Mouse (Mus musculus) liver, embryonic 11.5 days (tissue): Measurements from ENCODE around the gene Nup35. TPM values are rescaled to one million over a fixed set of nuclear protein-coding genes. Genes with fewer than 3 reads are reported as not detected.

Experiments
- ATAC-seq: fragments of 200-750 bp; cut with Nextera tagmentation; replicated peaks from 2 replicates; pipeline ENCODE4 v1.8.0; 2017; ENCODE audit warnings: moderate number of reproducible peaks, mild to moderate bottlenecking, moderate TSS enrichment, moderate library complexity; ENCODE audit not compliant: low FRiP score
- DNase-seq: peaks from one replicate; pipeline ENCODE4 v3.0.0-alpha.2; 2017; ENCODE audit warnings: low spot score
- H3K27ac ChIP-seq: fragments of 300-500 bp; sonication (generic); 2 replicates; pipeline ENCODE4 v1.5.1; 2014; ENCODE audit warnings: mild to moderate bottlenecking, low read depth, low read length, control low read depth
- H3K27me3 ChIP-seq: fragments of 300-500 bp; sonication (generic); replicated peaks from 2 replicates; pipeline ENCODE4 v1.6.1; 2014; ENCODE audit warnings: low read length, mixed read lengths; ENCODE audit not compliant: control insufficient read depth, insufficient read depth
- H3K36me3 ChIP-seq: fragments of 300-500 bp; sonication (generic); 2 replicates; pipeline ENCODE4 v1.6.1; 2014; ENCODE audit warnings: mild to moderate bottlenecking, low read length, moderate library complexity, mixed read lengths; ENCODE audit not compliant: control insufficient read depth, insufficient read depth
- H3K4me1 ChIP-seq: fragments of 300-500 bp; sonication (generic); replicated peaks from 2 replicates; pipeline ENCODE4 v1.6.1; 2014; ENCODE audit warnings: low read length, mixed read lengths; ENCODE audit not compliant: control insufficient read depth, insufficient read depth
- H3K4me2 ChIP-seq: fragments of 300-500 bp; sonication (generic); 2 replicates; pipeline ENCODE4 v1.6.1; 2014; ENCODE audit warnings: mild to moderate bottlenecking, control low read depth, moderate library complexity
- H3K4me3 ChIP-seq: fragments of 300-500 bp; sonication (generic); 2 replicates; pipeline ENCODE4 v1.5.1; 2014; ENCODE audit warnings: low read depth, low read length, control low read depth
- H3K9ac ChIP-seq: fragments of 300-500 bp; sonication (generic); 2 replicates; pipeline ENCODE4 v1.6.1; 2014; ENCODE audit warnings: low read depth, low read length, control low read depth
- H3K9me3 ChIP-seq: fragments of 300-500 bp; sonication (generic); 2 replicates; pipeline ENCODE4 v1.6.1; 2016; ENCODE audit warnings: low read length, inconsistent platforms, mixed read lengths; ENCODE audit not compliant: control insufficient read depth
- WGBS: fragments of 180-500 bp; shearing (Covaris S2); extraction: QIAGEN DNeasy Blood & Tissue Kit; methylation state at CpG from one replicate; pipeline ENCODE4 v1.1.7; 2014; 5-methylcytosine and 5-hydroxymethylcytosine counted together
- polyA plus RNA-seq: library from polyadenylated mRNA; unstranded; fragments of >200 nt; fragmentation: Nextera tagmentation; extraction: Ambion mirVana; gene quantifications from 2 replicates; pipeline ENCODE4 v1.2.1, GENCODE M21; 2014

Gene Nup35
- polyA plus RNA-seq, 1 experiment from 2014 or later = 71.3 TPM

DNA sequence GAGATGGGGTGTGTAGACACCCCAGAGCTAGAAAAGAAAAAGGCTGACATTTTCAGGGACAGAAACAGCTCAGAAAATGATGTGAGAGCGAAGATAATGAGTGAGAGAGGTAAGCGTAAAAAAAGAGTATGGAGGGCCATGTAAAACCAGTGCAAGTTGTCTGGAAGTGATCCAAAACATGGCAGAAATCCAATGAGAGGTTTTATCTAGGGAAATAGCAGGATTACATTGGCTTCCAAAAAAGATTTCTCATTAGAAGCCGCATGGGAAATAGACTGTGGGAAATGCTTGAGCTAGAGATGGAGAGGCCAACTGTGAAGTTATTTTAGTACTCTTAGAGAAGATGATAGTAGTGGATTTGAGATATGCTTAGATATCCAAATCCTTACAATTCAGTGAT is 4.9 kb downstream of the Nup35 start:
- no peak for ATAC-seq
- DNase-seq = no peak
- H3K27ac ChIP-seq = no peak overlapping the region
- no peaks in the 10 kb centered on the region for H3K27me3 ChIP-seq
- no peak overlapping the region for H3K4me3 ChIP-seq
- 93% methylated on average over 3 of the region's 3 CpGs for WGBS
- H3K4me2 ChIP-seq = no peak overlapping the region
- no peaks in the 10 kb centered on the region for H3K9me3 ChIP-seq
- peaks cover 12% of the 10 kb centered on the region; the same call in 1 of the 2 replicates for H3K36me3 ChIP-seq
- H3K4me1 ChIP-seq = no peaks in the 10 kb centered on the region
- no peak overlapping the region for H3K9ac ChIP-seq

DNA sequence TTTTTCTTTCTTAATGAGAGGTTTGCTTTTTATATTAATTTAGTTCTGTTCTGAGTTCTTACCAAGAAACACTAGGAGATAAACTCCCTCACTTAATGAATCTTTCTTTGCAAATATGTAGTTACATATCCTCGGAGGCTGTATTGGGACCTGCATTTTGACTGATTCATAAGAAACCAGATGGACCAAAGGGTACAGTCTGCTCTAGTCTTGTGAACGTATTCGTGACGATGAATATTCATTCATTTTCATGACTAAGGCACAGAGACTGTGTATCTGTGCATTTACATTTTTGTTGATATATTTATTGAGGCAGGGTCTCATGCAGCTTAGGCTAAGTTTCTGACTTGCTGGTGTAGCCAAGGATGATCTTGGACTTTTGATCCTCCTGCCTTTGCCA is 7.5 kb downstream of the Nup35 start:
- Histone ChIP-seq H3K9ac (no peak overlapping the region), H3K4me3 (no peak overlapping the region), H3K27me3 (no peaks in the 10 kb centered on the region), H3K27ac (no peak overlapping the region), H3K4me2 (no peak overlapping the region), H3K9me3 (no peaks in the 10 kb centered on the region), H3K4me1 (no peaks in the 10 kb centered on the region), H3K36me3 (peaks cover 12% of the 10 kb centered on the region; the same call in 1 of the 2 replicates)
- no peak for ATAC-seq
- DNase-seq = no peak
- WGBS = 94% methylated on average over 4 of the region's 4 CpGs

DNA sequence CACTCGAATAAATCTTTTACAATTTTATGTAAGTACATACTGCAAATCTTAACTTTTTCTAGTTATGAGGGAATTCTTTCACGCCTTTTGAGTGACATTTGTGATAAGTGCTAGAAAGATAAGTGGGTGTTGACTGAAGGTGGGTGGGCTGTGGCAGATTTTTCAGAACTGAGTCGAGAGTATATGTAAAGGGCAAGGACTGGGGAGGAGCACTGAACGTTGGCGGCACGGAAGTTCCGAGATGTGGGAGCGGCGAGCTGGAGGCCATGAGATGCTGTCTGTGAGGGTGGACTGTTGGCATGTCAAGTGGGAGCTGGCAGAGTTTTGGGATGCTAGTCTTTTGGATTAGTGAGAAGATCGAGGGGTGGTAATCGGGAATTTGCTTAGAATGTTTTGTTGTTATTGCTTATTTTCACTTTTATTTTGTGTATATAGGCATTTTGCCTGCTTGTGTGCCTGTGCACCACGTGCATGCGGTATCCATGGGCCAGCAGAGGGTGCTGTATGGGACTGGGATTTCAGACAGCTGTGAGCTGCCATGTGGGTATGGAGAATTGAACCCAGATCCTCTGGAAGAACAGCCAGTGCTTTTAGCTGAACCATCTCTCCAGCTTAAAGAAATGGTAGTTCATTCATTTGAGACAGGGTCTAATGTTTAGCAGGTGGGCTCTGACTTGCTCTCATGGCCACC is 15.4 kb downstream of the Nup35 start:
- Histone ChIP-seq H3K27me3 (no peaks in the 10 kb centered on the region), H3K4me2 (no peak overlapping the region), H3K9me3 (no peaks in the 10 kb centered on the region), H3K36me3 (no peaks in the 10 kb centered on the region), H3K27ac (no peak overlapping the region), H3K9ac (no peak overlapping the region), H3K4me1 (no peaks in the 10 kb centered on the region), H3K4me3 (no peak overlapping the region)
- DNase-seq (no peak), ATAC-seq (no peak)
- 84% methylated on average over 13 of the region's 13 CpGs for WGBS

DNA sequence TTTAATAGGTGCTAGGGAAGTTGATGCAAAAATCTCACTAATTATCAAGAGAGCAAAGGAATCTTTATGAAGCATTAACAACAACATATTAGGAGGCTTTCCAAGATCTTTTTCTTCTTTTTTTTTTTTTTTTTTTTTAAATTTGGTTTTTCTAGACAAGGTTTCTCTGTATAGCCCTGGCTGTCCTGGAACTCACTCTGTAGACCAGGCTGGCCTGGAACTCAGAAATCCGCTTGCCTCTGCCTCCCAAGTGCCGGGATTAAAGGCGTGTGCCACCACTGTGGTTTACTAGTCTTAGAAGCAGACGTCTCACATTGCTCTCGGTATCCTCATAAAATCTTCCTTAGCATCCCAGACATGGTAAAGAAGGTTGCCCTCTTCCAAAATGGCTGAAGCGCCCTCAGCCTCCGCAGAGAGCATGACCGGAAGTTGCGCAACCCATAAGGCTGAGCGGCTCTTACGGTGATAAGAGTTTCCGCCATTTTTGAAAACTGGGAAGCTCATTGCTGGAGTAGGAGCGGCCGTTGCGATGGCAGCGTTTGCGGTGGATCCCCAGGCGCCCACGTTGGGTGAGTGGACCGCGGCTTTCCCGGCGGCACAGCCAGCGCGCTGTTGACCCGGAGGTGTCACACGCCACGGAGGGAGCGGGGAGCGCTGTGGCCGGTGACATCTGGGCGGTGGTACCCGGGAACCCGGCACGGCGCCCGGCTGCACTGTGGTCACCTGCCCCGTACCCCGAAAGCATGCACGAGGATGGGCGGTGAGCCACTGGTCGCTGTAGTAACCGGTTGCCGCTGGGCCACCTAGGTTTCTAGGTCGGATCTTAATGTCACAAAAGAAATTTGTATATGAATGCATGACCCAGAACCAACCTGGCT is 21.6 kb downstream of the Nup35 start:
- peak; percentile 86 for DNase-seq
- H3K4me1 ChIP-seq = peaks cover 6% of the 10 kb centered on the region
- peak overlapping the region; percentile 75 for H3K27ac ChIP-seq
- no peaks in the 10 kb centered on the region for H3K9me3 ChIP-seq
- H3K27me3 ChIP-seq = no peaks in the 10 kb centered on the region
- ATAC-seq = peak; percentile 96
- H3K9ac ChIP-seq = peak overlapping the region; percentile 80
- H3K4me2 ChIP-seq = peak overlapping the region; percentile 70
- WGBS = under 1% methylated on average over 45 of the region's 45 CpGs
- H3K4me3 ChIP-seq = peak overlapping the region; percentile 80
- H3K36me3 ChIP-seq = peaks cover 6% of the 10 kb centered on the region

DNA sequence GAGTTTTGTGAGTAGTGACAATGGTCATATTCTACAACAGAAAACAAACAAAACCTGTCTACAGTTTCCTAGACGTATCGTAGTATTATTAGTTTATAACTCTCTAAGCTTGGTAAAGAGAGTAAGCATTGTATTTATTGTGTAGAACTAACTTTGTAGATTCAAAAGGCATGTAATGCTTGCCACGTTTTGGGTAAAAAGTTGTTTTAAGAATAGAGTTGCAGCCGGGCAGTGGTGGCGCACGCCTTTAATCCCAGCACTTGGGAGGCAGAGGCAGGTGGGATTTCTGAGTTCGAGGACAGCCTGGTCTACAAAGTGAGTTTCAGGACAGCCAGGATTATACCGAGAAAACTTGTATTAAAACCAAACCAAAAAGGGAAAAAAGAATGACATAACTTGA is 22.4 kb downstream of the Nup35 start:
- H3K9ac ChIP-seq = peak overlapping the region; percentile 80
- no peaks in the 10 kb centered on the region for H3K9me3 ChIP-seq
- H3K36me3 ChIP-seq = peaks cover 6% of the 10 kb centered on the region
- no peak overlapping the region for H3K27ac ChIP-seq
- H3K4me3 ChIP-seq = peak overlapping the region; percentile 80
- H3K27me3 ChIP-seq = no peaks in the 10 kb centered on the region
- 8% methylated on average over 8 of the region's 8 CpGs for WGBS
- peak overlapping the region; percentile 70 for H3K4me2 ChIP-seq
- DNase-seq (no peak), ATAC-seq (no peak)
- H3K4me1 ChIP-seq = peaks cover 6% of the 10 kb centered on the region

DNA sequence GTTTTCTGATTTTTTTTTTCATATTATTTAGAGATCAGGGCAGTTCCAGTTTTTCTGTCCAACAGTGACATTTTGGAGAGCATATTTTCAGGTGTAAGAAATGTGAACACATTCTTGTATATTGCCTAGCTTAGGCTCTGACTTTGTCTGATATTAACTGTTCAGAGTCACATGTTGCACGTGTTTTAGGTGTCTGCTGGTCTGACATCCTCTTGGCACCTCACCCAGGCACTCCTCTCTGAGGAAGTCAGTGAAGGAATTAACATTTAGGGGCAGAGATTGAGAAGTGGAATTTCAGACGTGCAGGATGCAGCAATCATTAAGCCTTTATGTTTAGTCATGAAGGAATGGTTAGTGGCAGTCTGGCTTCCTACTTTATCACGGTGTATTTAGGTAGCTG is 22.8 kb downstream of the Nup35 start:
- H3K9ac ChIP-seq = peak overlapping the region; percentile 41; the same call in 1 of the 2 replicates
- 41% methylated on average over 3 of the region's 3 CpGs for WGBS
- peak overlapping the region; percentile 80 for H3K4me3 ChIP-seq

DNA sequence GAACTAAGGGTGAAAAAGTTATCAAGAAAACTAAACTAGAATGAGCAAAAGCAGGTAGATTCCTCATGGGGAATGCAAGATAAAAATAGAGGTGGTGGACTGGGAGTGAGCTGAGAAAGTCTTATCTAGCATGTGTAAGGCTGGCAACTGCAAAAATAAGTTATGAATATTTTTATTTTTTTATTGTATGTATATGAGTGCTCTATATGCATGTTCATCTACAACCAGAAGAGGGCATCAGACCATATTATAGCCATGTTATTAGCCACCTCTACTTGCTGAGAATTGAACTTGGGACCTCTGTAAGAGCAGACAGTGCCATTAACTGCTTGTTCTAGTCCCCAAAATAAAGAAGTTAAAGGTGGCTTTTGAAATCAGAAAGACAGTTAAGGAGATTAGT is 44.4 kb downstream of the Nup35 start:
- DNase-seq (no peak), ATAC-seq (peak; percentile 39; the same call in 1 of the 2 replicates)
- H3K27me3 ChIP-seq = no peaks in the 10 kb centered on the region
- H3K36me3 ChIP-seq = peaks cover 7% of the 10 kb centered on the region; the same call in 1 of the 2 replicates
- no peak overlapping the region for H3K27ac ChIP-seq
- H3K9ac ChIP-seq = no peak overlapping the region
- no peaks in the 10 kb centered on the region for H3K4me1 ChIP-seq
- H3K4me3 ChIP-seq = no peak overlapping the region
- no peak overlapping the region for H3K4me2 ChIP-seq
- no peaks in the 10 kb centered on the region for H3K9me3 ChIP-seq

More for the DNA sequence above, 22.8 kb downstream of the Nup35 start:
- H3K27ac ChIP-seq = no peak overlapping the region
- H3K4me1 ChIP-seq = peaks cover 6% of the 10 kb centered on the region
- H3K9me3 ChIP-seq = no peaks in the 10 kb centered on the region
- no peaks in the 10 kb centered on the region for H3K27me3 ChIP-seq
- DNase-seq (no peak), ATAC-seq (no peak)
- H3K36me3 ChIP-seq = peaks cover 8% of the 10 kb centered on the region
- peak overlapping the region; percentile 70 for H3K4me2 ChIP-seq

DNA sequence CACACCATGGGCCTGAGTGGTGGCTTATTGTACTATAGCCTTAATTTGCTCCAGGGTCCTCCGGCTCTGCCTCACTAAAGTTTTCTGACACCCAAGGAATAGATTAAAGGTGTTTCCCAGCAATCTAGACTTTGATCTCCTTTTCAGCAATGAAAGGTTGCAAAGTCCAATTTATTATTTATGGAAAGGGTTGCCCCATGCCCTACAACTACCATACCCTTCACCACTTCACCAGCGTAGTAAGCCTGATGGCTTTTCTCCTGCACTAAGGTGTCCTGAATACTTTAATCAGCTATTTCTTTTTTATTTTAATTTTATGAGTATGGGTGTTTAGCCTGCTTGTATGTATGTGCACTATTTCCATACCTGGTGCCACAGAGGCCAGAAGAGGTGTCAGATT is 45.6 kb downstream of the Nup35 start:
- Histone ChIP-seq H3K4me1 (no peaks in the 10 kb centered on the region), H3K9ac (no peak overlapping the region), H3K36me3 (peaks cover 4% of the 10 kb centered on the region; the same call in 1 of the 2 replicates), H3K9me3 (no peaks in the 10 kb centered on the region), H3K27me3 (no peaks in the 10 kb centered on the region), H3K4me3 (no peak overlapping the region), H3K27ac (no peak overlapping the region), H3K4me2 (no peak overlapping the region)
- 95% methylated on average over 2 of the region's 2 CpGs for WGBS
- DNase-seq (no peak), ATAC-seq (no peak)
